Mouse (Mus musculus): ENCODE data around the gene Magi2. TPM values are rescaled to one million over a fixed set of nuclear protein-coding genes. Genes with fewer than 3 reads are reported as not detected.
A peak's percentile ranks its signal among the peaks of the same experiment; 100 is the strongest.

The Magi2 gene
- polyA plus RNA-seq, 1 experiment from 2014 or later = 28.5 TPM

DNA sequence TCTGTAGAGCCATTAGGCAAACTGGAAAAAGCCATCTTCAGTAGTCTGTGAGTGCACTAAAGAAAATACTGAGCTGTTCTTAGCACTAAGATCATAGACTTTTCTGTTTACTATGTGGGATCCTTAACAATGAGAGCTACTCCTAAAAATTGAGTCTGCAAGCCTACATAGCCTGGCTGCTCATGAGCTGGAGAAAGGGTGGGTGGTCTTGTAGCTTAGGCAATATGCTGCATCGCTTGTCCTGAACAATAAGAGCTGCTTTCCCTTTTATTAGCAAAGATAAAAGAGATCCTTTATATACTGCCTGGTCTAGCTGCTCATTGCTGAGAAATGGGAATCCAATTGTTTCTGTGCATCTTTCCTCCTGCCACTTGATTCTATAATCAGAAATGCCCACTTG is 841.7 kb downstream of the Magi2 start:
- no peak overlapping the region for H3K9ac ChIP-seq
- H3K9me3 ChIP-seq = no peaks in the 10 kb centered on the region
- no peaks in the 10 kb centered on the region for H3K36me3 ChIP-seq
- ATAC-seq (ENCODE audit: low FRiP score) = no peak
- WGBS = 12% methylated on average over 1 of the region's 1 CpGs
- H3K4me3 ChIP-seq = no peak overlapping the region
- no peak overlapping the region for H3K4me2 ChIP-seq
- no peak overlapping the region for H3K27ac ChIP-seq
- H3K4me1 ChIP-seq (replicated peaks) = peaks cover 11% of the 10 kb centered on the region
- H3K27me3 ChIP-seq = no peaks in the 10 kb centered on the region

DNA sequence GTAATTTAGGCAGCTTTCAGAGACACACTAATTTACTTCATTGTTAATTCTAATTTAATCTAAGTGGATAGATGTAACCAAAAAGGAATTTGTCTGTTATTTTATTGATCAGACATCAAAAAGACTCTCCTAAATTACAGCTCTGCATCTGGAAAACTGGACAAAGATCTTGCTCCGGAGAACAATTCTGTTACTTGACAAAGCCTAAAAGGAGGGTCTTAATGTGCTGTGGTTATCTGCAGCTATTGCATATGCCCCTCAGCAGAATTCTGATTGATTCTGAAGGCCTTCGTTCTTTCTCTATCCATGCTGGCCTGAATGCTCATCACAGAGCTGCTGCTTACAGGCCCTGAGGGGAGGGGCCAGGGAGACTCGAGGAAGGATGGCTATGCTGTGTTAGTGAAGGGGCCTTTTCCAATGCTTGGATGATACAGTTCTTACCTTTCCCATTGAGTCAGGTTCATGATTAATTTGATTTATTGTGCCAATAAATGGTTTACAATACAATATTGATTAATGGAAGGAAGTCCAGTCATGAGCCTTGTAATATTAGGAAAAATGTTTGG is 842.2 kb downstream of the Magi2 start:
- peak overlapping the region; percentile 23; the same call in 1 of the 2 replicates for H3K27ac ChIP-seq
- no peak overlapping the region for H3K9ac ChIP-seq
- no peaks in the 10 kb centered on the region for H3K27me3 ChIP-seq
- H3K4me3 ChIP-seq = no peak overlapping the region
- no peaks in the 10 kb centered on the region for H3K9me3 ChIP-seq
- WGBS = 16% methylated on average over 3 of the region's 3 CpGs
- peak; percentile 57; the same call in 1 of the 2 replicates for ATAC-seq (ENCODE audit: low FRiP score)
- H3K4me1 ChIP-seq (replicated peaks) = peaks cover 11% of the 10 kb centered on the region
- no peak overlapping the region for H3K4me2 ChIP-seq
- H3K36me3 ChIP-seq = no peaks in the 10 kb centered on the region

GRCm38 (mm10) chr5:20074101-20074500 is 847.3 kb downstream of the Magi2 start:
- Histone ChIP-seq H3K4me1 (replicated peaks) (peaks cover 2% of the 10 kb centered on the region), H3K9ac (no peak overlapping the region), H3K4me2 (no peak overlapping the region), H3K27ac (no peak overlapping the region), H3K4me3 (no peak overlapping the region), H3K27me3 (no peaks in the 10 kb centered on the region), H3K36me3 (no peaks in the 10 kb centered on the region), H3K9me3 (no peaks in the 10 kb centered on the region)
- WGBS = 77% methylated on average over 5 of the region's 5 CpGs
- no peak for ATAC-seq (ENCODE audit: low FRiP score)

DNA sequence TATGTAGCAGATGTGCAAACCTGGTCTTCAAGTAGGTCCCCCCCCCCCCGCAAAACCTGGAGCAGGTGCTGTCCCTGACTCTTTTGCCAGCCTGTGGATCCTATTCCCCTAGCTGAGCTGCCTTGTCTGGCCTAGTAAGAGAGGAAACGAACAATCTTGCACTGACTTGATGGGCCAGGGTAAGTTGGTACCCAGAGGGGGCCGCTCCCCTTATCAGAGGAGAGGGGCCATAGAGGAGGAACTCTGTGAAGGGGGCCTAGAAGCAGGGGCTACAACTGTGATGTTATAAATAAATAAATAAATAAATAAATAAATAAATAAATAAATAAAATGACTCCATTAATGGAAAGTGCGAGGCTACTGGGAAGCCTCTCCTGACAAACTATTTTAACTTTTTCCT is 848.0 kb downstream of the Magi2 start:
- Histone ChIP-seq H3K27me3 (no peaks in the 10 kb centered on the region), H3K36me3 (no peaks in the 10 kb centered on the region), H3K4me2 (no peak overlapping the region), H3K9me3 (no peaks in the 10 kb centered on the region), H3K4me1 (replicated peaks) (no peaks in the 10 kb centered on the region), H3K27ac (no peak overlapping the region), H3K4me3 (no peak overlapping the region), H3K9ac (no peak overlapping the region)
- peak; percentile 46; the same call in 1 of the 2 replicates for ATAC-seq (ENCODE audit: low FRiP score)
- 92% methylated on average over 4 of the region's 4 CpGs for WGBS

DNA sequence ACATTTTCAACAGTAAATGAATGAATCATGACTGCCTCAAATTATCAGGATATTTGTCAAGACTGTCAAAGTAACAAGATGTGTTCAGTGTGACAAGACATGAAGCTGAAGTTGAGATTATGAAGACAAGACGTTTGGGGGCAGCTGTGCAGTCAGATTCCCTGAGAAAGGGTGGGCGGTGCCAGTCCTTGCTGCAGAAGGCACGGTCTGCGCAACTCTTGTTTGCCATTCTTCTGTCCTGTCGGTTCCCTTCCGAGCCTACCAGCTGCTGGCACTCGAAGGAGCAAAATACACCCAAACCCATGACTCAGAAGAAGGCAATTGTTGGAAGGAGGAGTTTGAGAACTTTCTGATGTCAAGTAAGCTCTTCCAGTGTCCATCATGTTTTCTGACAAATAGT is 852.1 kb downstream of the Magi2 start:
- Histone ChIP-seq H3K9ac (no peak overlapping the region), H3K4me3 (no peak overlapping the region), H3K27ac (no peak overlapping the region), H3K36me3 (no peaks in the 10 kb centered on the region), H3K27me3 (no peaks in the 10 kb centered on the region), H3K9me3 (no peaks in the 10 kb centered on the region), H3K4me2 (no peak overlapping the region), H3K4me1 (replicated peaks) (no peaks in the 10 kb centered on the region)
- ATAC-seq (ENCODE audit: low FRiP score) = no peak
- WGBS = 84% methylated on average over 7 of the region's 7 CpGs

- no peaks in the 10 kb centered on the region for H3K4me1 ChIP-seq (replicated peaks)
- H3K9me3 ChIP-seq = no peaks in the 10 kb centered on the region
- H3K36me3 ChIP-seq = no peaks in the 10 kb centered on the region
- H3K27ac ChIP-seq = no peak overlapping the region
- no peak for ATAC-seq (ENCODE audit: low FRiP score)
- no peak overlapping the region for H3K4me2 ChIP-seq
- no peak overlapping the region for H3K9ac ChIP-seq
- H3K27me3 ChIP-seq = no peaks in the 10 kb centered on the region
- WGBS = 80% methylated on average over 9 of the region's 9 CpGs
- no peak overlapping the region for H3K4me3 ChIP-seq
Measured at GRCm38 (mm10) chr5:20080605-20081309, 853.9 kb downstream of the Magi2 start.

DNA sequence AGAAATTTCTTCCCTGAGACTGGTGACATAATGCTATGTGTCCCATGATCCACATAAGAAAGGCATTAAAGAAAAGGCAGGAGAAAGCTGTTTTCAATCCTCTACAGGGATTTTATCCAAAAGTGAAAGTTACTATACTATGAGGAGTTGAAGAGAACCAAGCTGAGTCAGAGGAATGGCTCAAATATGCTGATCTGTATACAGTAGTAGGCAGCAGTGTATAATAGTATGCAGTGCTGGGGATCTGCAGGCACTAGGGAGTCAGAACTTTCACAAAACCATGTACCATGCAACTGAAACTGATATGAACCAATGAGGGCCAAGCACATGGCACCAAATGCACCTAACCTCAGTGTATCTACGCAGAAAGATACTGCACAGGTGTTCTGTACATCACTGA is 855.5 kb downstream of the Magi2 start:
- no peak overlapping the region for H3K27ac ChIP-seq
- no peaks in the 10 kb centered on the region for H3K4me1 ChIP-seq (replicated peaks)
- WGBS = 96% methylated on average over 1 of the region's 1 CpGs
- no peak for ATAC-seq (ENCODE audit: low FRiP score)
- no peak overlapping the region for H3K4me2 ChIP-seq
- H3K4me3 ChIP-seq = no peak overlapping the region
- H3K36me3 ChIP-seq = no peaks in the 10 kb centered on the region
- H3K9ac ChIP-seq = no peak overlapping the region
- no peaks in the 10 kb centered on the region for H3K9me3 ChIP-seq
- no peaks in the 10 kb centered on the region for H3K27me3 ChIP-seq

DNA sequence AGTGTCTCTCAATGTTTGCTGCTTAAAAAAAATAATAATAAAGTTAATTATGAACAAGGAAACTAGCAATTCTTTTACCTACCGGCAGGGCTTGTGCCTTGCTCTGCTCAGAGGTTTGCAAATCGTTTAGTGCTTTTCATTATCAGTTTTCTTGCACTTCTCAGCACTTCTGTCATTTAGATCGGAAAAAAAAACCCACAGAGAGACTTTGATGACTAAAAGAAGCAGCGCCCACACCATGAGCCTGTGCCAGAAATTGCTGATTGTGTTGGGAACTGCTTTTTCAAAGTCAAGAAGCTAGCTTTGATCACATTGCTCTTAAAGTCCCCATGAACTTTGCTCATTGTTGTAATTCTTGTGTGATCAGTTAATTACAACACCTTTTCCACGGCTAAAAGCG is 860.2 kb downstream of the Magi2 start:
- H3K27me3 ChIP-seq = no peaks in the 10 kb centered on the region
- WGBS = 69% methylated on average over 6 of the region's 6 CpGs
- no peak overlapping the region for H3K9ac ChIP-seq
- no peak overlapping the region for H3K27ac ChIP-seq
- no peak for ATAC-seq (ENCODE audit: low FRiP score)
- 0 out of 2 replicates have a peak, but pooled peaks cover 3% of the 10 kb centered on the region for H3K36me3 ChIP-seq
- H3K9me3 ChIP-seq = no peaks in the 10 kb centered on the region
- H3K4me2 ChIP-seq = no peak overlapping the region
- H3K4me1 ChIP-seq (replicated peaks) = no peaks in the 10 kb centered on the region
- H3K4me3 ChIP-seq = no peak overlapping the region

DNA sequence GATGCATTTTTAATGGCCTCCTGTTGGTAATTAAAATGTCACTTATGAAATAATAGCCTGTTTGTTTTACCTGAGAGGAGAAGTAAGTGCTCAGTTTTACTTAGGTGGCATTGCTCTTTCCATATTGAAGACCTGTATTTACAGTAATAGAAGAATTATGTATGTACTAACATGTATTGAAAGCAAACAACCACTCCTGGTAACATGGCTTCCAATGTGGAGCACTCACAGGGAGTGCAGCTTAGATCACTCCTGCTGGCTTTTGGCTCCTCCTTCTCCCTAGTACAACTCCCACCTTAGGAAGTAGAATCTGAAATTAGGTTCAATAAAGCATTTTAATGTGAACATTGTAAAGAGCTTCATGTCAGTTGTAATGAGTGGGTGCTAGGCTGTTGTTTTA is 877.0 kb downstream of the Magi2 start:
- no peak overlapping the region for H3K9ac ChIP-seq
- ATAC-seq (ENCODE audit: low FRiP score) = no peak

DNA sequence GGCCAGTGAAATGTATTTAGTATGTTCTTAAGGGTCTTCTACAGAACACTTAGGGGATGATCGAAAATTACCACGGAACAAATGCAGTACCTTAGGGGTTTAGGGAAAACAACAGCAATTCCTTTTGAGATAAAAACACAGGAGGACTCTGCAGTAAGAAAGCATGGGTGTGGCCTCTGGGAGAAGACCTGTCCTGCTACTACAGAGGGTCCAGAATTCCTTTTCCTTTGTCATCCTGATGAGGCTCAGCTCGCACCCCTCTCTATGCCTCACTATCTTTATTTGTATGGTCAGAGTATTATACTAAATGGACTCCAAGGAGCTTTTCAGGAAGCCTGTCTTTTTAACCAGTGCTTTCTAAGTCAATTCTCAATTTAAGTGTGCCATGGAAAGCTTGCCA is 877.7 kb downstream of the Magi2 start:
- no peak for ATAC-seq (ENCODE audit: low FRiP score)
- peaks cover 15% of the 10 kb centered on the region; the same call in 1 of the 2 replicates for H3K4me1 ChIP-seq (replicated peaks)
- WGBS = 68% methylated on average over 3 of the region's 3 CpGs
- no peak overlapping the region for H3K9ac ChIP-seq
- no peak overlapping the region for H3K27ac ChIP-seq
- H3K36me3 ChIP-seq = no peaks in the 10 kb centered on the region
- no peak overlapping the region for H3K4me2 ChIP-seq
- H3K27me3 ChIP-seq = no peaks in the 10 kb centered on the region
- no peaks in the 10 kb centered on the region for H3K9me3 ChIP-seq
- no peak overlapping the region for H3K4me3 ChIP-seq

More for the DNA sequence above, 877.0 kb downstream of the Magi2 start:
- peaks cover 15% of the 10 kb centered on the region; the same call in 1 of the 2 replicates for H3K4me1 ChIP-seq (replicated peaks)
- no peaks in the 10 kb centered on the region for H3K9me3 ChIP-seq
- H3K4me2 ChIP-seq = no peak overlapping the region
- no peaks in the 10 kb centered on the region for H3K36me3 ChIP-seq
- H3K27ac ChIP-seq = no peak overlapping the region
- no peaks in the 10 kb centered on the region for H3K27me3 ChIP-seq
- H3K4me3 ChIP-seq = no peak overlapping the region

- Histone ChIP-seq H3K36me3 (no peaks in the 10 kb centered on the region), H3K9ac (no peak overlapping the region), H3K4me3 (no peak overlapping the region), H3K4me2 (no peak overlapping the region), H3K27ac (no peak overlapping the region), H3K27me3 (no peaks in the 10 kb centered on the region), H3K4me1 (replicated peaks) (0 out of 2 replicates have a peak, but pooled peaks cover 3% of the 10 kb centered on the region), H3K9me3 (no peaks in the 10 kb centered on the region)
- WGBS = 87% methylated on average over 3 of the region's 3 CpGs
- no peak for ATAC-seq (ENCODE audit: low FRiP score)
Measured at GRCm38 (mm10) chr5:20109496-20109895, 882.7 kb downstream of the Magi2 start.

GRCm38 (mm10) chr5:20117156-20117555 is 890.3 kb downstream of the Magi2 start:
- H3K36me3 ChIP-seq = no peaks in the 10 kb centered on the region
- H3K27me3 ChIP-seq = no peaks in the 10 kb centered on the region
- H3K4me3 ChIP-seq = no peak overlapping the region
- WGBS = 81% methylated on average over 3 of the region's 3 CpGs
- H3K4me1 ChIP-seq (replicated peaks) = no peaks in the 10 kb centered on the region
- ATAC-seq (ENCODE audit: low FRiP score) = no peak
- no peak overlapping the region for H3K27ac ChIP-seq
- H3K4me2 ChIP-seq = no peak overlapping the region
- H3K9me3 ChIP-seq = no peaks in the 10 kb centered on the region
- no peak overlapping the region for H3K9ac ChIP-seq

- ATAC-seq (ENCODE audit: low FRiP score) = no peak
- H3K4me2 ChIP-seq = 0 out of 2 replicates have a peak overlapping the region, but pooled peaks have one; percentile 6
- no peak overlapping the region for H3K9ac ChIP-seq
- H3K4me1 ChIP-seq (replicated peaks) = peaks cover 26% of the 10 kb centered on the region
- H3K4me3 ChIP-seq = no peak overlapping the region
- no peaks in the 10 kb centered on the region for H3K9me3 ChIP-seq
- WGBS = 60% methylated on average over 2 of the region's 2 CpGs
- H3K27ac ChIP-seq = no peak overlapping the region
- no peaks in the 10 kb centered on the region for H3K27me3 ChIP-seq
- no peaks in the 10 kb centered on the region for H3K36me3 ChIP-seq
Measured at GRCm38 (mm10) chr5:20140235-20140634, 913.4 kb downstream of the Magi2 start.

All from hindbrain, embryonic 13.5 days (tissue).